Mouse (Mus musculus) midbrain, embryonic 16.5 days (tissue): ENCODE data around the gene Arhgap10. TPM values are rescaled to one million over a fixed set of nuclear protein-coding genes. Genes with fewer than 3 reads are reported as not detected.

Experiments
- ATAC-seq: fragments of 200-750 bp; cut with Nextera tagmentation; 2 replicates; pipeline ENCODE4 v1.8.0; 2017; ENCODE audit warnings: moderate TSS enrichment
- H3K27ac ChIP-seq: fragments of 300-500 bp; sonication (generic); 2 replicates; pipeline ENCODE4 v1.5.1; 2014; ENCODE audit warnings: mild to moderate bottlenecking, low read length, mixed read lengths
- H3K27me3 ChIP-seq: fragments of 300-500 bp; sonication (generic); 2 replicates; pipeline ENCODE4 v1.6.1; 2014; ENCODE audit warnings: low read depth, low read length, mixed read lengths; ENCODE audit not compliant: control insufficient read depth, insufficient read depth
- H3K36me3 ChIP-seq: fragments of 300-500 bp; sonication (generic); 2 replicates; pipeline ENCODE4 v1.6.1; 2014; ENCODE audit warnings: mild to moderate bottlenecking, low read length, moderate library complexity, mixed read lengths; ENCODE audit not compliant: control insufficient read depth, insufficient read depth
- H3K4me1 ChIP-seq: fragments of 300-500 bp; sonication (generic); 2 replicates; pipeline ENCODE4 v1.6.1; 2014; ENCODE audit warnings: mild to moderate bottlenecking, low read length, mixed read lengths; ENCODE audit not compliant: control insufficient read depth, insufficient read depth
- H3K4me2 ChIP-seq: fragments of 300-500 bp; sonication (generic); 2 replicates; pipeline ENCODE4 v1.6.1; 2014; ENCODE audit warnings: mild to moderate bottlenecking, low read length, mixed read lengths
- H3K4me3 ChIP-seq: fragments of 300-500 bp; sonication (generic); 2 replicates; pipeline ENCODE4 v1.5.1; 2014; ENCODE audit warnings: low read depth, mild to moderate bottlenecking, low read length, moderate library complexity, mixed read lengths
- H3K9ac ChIP-seq: fragments of 300-500 bp; sonication (generic); 2 replicates; pipeline ENCODE4 v1.6.1; 2014; ENCODE audit warnings: low read depth, low read length, mixed read lengths
- H3K9me3 ChIP-seq: fragments of 300-500 bp; sonication (generic); replicated peaks from 2 replicates; pipeline ENCODE4 v1.6.1; 2014; ENCODE audit warnings: mild to moderate bottlenecking, low read length, mixed read lengths; ENCODE audit not compliant: control insufficient read depth, poor library complexity, severe bottlenecking
- WGBS: fragments of 180-500 bp; shearing (Covaris S2); extraction: QIAGEN DNeasy Blood & Tissue Kit; methylation state at CpG from one replicate; pipeline ENCODE4 v1.1.7; 2014; 5-methylcytosine and 5-hydroxymethylcytosine counted together
- polyA plus RNA-seq: library from polyadenylated mRNA; unstranded; fragments of >200 nt; fragmentation: Nextera tagmentation; extraction: Ambion mirVana; gene quantifications from 2 replicates; pipeline ENCODE4 v1.2.1, GENCODE M21; 2015

Arhgap10 gene
- polyA plus RNA-seq, 1 experiment from 2014 or later, result 2.8 TPM

DNA sequence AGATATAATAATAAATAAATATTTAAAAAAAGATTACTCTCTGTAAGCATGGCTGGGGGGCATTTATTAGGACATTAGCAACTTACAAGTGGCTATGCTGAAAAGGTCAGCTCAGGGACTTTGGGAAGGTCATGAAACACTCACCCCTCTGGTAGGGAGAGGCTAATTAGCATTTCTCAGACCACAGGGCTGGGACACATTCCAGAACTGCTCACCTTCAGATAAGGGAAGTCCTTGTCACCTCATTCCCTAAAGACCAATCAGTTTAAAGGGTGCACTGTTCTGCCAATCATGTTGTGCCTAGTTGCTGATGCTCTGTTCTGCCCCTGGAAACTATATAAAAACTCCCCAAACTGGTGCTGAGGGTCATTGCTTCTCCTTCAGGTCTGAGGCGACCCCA lies 20.5 kb upstream of the Arhgap10 start:
- WGBS, result 85% methylated on average over 1 of the region's 1 CpGs
- no peaks in the 10 kb centered on the region for H3K4me1 ChIP-seq
- H3K4me3 ChIP-seq, result no peak overlapping the region

DNA sequence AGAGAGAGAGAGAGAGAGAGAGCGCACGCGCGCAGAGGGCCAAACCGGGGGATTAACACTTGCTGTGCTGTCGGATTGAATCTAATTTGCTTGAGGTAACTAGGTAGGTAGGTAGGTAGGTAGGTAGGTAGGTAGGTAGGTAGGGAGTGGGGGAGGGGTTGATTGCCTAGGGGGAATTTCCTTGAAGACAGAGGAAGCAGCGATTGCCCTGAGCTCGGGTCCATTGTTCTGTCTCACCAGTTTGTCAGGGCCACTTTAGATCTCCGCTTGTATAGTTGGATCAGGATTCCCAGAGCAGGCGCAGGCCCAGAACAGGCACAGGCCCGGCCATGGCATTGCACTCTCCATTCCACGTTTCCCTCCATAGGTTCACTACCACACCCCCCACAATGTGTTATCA lies 19.1 kb upstream of the Arhgap10 start:
- Histone ChIP-seq H3K4me2 (no peak overlapping the region), H3K4me1 (no peaks in the 10 kb centered on the region), H3K9ac (no peak overlapping the region), H3K27ac (no peak overlapping the region), H3K27me3 (no peaks in the 10 kb centered on the region), H3K36me3 (no peaks in the 10 kb centered on the region), H3K9me3 (no peaks in the 10 kb centered on the region), H3K4me3 (no peak overlapping the region)
- 80% methylated on average over 12 of the region's 12 CpGs for whole genome bisulfite sequencing
- no peak for ATAC-seq

More for the DNA sequence above, 20.5 kb upstream of the Arhgap10 start:
- H3K27me3 ChIP-seq, result no peaks in the 10 kb centered on the region
- H3K36me3 ChIP-seq, result no peaks in the 10 kb centered on the region
- ATAC-seq, result no peak
- H3K27ac ChIP-seq, result no peak overlapping the region
- H3K9ac ChIP-seq, result no peak overlapping the region
- no peaks in the 10 kb centered on the region for H3K9me3 ChIP-seq
- no peak overlapping the region for H3K4me2 ChIP-seq

DNA sequence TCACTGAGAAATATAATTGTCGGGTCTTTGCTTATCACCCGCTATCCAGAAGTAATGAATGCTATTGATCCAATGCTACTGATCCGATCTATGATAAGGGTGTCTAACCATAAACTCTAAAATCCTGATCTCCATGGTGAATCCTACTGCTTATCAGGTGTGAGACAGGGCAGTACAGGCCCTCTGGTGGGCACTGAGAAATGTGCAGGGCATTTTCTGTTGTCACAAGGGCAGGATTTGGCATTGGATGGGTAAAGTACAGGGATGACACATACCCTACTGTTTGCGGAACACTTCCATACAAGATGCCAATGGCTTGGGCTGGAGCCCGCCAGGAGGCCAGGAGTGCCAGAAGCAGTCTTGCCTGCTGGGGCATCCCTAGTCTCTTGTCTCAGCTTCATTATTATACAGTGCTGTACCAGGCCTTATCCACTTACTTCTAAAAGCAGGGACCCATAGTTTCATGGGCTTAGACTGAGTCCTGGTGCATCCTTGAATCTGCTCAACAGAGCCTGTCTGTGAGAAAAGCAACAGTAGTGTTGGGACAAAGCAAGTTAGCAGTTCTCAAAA lies 17.4 kb upstream of the Arhgap10 start:
- Histone ChIP-seq H3K4me3 (no peak overlapping the region), H3K9ac (no peak overlapping the region), H3K27me3 (no peaks in the 10 kb centered on the region), H3K36me3 (no peaks in the 10 kb centered on the region), H3K9me3 (no peaks in the 10 kb centered on the region), H3K27ac (no peak overlapping the region), H3K4me1 (no peaks in the 10 kb centered on the region), H3K4me2 (no peak overlapping the region)
- ATAC-seq, result peak; percentile 86
- 81% methylated on average over 5 of the region's 5 CpGs for WGBS

DNA sequence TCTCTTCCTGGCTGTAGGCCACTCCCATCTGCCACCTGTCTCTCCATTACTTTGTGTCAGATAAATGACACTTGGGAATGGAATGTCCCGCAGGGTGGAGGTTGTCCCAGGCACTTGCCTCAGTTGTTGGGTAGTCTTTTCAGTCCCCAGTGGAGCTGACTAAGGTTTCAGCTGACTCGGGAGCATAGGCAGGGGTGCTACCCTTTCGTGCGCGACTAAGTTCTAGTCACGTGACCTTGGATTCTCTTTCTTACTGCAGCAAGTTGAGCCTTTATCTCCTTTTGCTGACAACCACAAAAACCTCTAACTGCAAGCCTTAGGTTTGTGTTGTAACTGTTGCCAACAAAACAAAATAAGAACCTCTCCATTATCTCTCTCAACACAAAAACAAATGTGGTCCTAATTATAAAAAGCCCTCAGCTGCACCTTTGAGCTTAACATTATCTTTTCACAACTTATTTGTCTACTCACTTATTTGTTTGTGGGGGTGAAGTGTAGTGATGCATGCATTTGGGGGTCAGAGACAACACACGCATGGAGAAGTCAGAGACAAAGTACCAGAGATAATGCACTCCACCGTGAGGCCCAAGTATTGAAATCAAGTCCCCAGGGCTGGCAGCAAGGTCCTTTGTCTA lies 16.7 kb upstream of the Arhgap10 start:
- H3K27me3 ChIP-seq, result no peaks in the 10 kb centered on the region
- H3K4me3 ChIP-seq, result no peak overlapping the region
- H3K4me1 ChIP-seq, result no peaks in the 10 kb centered on the region
- no peaks in the 10 kb centered on the region for H3K36me3 ChIP-seq
- 71% methylated on average over 8 of the region's 8 CpGs for WGBS
- H3K4me2 ChIP-seq, result no peak overlapping the region
- no peak overlapping the region for H3K27ac ChIP-seq
- H3K9ac ChIP-seq, result no peak overlapping the region
- H3K9me3 ChIP-seq, result no peaks in the 10 kb centered on the region
- no peak for ATAC-seq

DNA sequence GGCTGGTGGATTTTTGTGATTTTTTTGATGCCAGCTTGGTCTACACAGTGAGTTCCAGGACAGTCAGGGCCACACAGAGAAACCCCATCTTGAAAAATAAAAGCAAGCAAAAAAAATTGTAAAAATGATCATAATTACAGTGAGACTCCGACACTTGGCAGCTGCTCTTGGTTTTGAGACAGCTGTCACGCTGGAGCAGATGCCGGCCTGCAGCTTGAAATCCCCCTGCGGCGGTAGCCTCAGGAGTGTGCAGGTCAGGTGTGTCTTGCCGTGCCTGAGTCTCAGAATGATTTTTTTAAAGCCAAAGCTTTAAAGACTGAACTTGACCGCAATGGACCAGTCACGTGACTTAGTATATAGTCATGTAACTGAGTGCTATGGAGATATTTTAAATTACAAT lies 8.4 kb upstream of the Arhgap10 start:
- H3K36me3 ChIP-seq, result no peaks in the 10 kb centered on the region
- H3K27me3 ChIP-seq, result no peaks in the 10 kb centered on the region
- no peaks in the 10 kb centered on the region for H3K9me3 ChIP-seq
- WGBS, result 86% methylated on average over 8 of the region's 8 CpGs
- H3K4me1 ChIP-seq, result no peaks in the 10 kb centered on the region
- no peak overlapping the region for H3K27ac ChIP-seq
- H3K4me2 ChIP-seq, result no peak overlapping the region
- no peak overlapping the region for H3K9ac ChIP-seq
- ATAC-seq, result no peak
- H3K4me3 ChIP-seq, result no peak overlapping the region

DNA sequence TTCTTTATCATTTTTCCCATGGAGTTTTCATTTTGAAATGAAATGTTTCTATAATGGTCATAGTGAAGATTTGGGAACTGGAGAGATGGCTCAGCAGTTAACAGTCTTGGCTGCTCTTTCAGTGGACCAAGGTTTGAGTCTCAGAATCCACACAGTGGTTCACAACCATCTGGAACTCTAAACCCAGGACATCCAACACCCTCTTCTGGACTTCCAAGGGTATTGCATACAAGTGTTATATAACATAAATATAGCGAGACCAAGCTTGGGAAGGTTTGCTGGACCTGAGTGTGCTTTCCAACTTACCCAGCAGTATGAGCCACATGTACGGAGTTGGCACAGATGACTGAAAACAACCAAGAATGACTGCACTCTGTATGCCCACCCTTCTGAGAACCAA lies 7.2 kb upstream of the Arhgap10 start:
- Histone ChIP-seq H3K4me1 (no peaks in the 10 kb centered on the region), H3K9me3 (no peaks in the 10 kb centered on the region), H3K4me2 (no peak overlapping the region), H3K9ac (no peak overlapping the region), H3K4me3 (no peak overlapping the region), H3K36me3 (no peaks in the 10 kb centered on the region), H3K27ac (no peak overlapping the region), H3K27me3 (no peaks in the 10 kb centered on the region)
- WGBS, result 93% methylated on average over 2 of the region's 2 CpGs
- ATAC-seq, result no peak

DNA sequence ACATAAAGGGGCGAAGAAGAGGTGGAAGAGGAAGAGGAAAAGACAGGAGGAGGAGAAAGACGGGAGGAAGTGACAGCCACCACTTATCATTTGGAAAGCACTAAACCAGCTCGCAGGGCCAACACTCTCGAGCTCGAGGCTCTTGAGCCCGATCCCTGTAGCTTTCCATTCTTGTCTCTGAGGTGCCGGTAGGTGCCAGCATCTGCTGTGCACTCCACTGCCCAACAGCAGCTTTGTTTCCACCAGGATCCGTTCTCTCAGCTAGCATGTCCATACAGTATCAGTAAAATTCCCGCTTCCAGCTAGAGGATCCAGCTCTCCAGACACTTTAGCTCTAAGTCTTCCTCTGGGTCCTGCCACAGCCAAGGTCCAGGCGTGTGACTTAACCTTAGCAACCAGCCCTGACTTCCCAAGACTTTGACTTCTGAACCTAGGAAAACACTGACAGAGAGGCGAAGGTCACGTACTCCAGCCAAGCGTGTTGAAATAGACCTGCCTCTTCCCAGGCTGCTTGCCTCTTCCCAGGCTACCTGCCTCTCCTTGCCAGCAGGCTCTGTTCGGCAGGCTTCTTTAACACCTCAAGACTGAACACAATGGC lies 6.4 kb upstream of the Arhgap10 start:
- Histone ChIP-seq H3K9ac (no peak overlapping the region), H3K27ac (no peak overlapping the region), H3K27me3 (no peaks in the 10 kb centered on the region; the same call in 1 of the 2 replicates), H3K4me2 (no peak overlapping the region), H3K4me3 (no peak overlapping the region), H3K4me1 (no peaks in the 10 kb centered on the region), H3K36me3 (no peaks in the 10 kb centered on the region), H3K9me3 (no peaks in the 10 kb centered on the region)
- WGBS, result 81% methylated on average over 14 of the region's 14 CpGs
- ATAC-seq, result no peak

DNA sequence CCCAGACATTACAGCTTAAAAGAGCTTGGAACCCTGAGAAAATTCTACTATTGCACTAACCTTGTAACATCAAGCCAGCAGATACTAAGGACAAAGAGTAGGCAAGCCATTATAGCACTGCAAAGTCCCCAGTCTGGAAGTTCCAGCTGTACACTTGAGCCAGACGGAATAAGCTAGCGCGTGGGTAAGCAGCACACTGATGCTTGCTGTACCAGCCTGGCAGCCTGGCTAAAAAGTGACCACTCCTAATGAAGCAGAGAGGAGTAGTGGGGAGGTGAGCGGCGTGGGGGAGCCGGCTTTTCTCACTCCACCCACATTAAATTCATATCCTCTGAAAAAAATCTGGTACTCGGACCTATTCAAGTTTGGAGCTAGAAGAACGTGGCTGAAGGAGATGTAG lies 5.2 kb upstream of the Arhgap10 start:
- no peak overlapping the region for H3K4me2 ChIP-seq
- no peak overlapping the region for H3K27ac ChIP-seq
- H3K36me3 ChIP-seq, result no peaks in the 10 kb centered on the region
- 92% methylated on average over 8 of the region's 8 CpGs for WGBS
- no peaks in the 10 kb centered on the region for H3K9me3 ChIP-seq
- ATAC-seq, result no peak
- no peak overlapping the region for H3K9ac ChIP-seq
- H3K4me3 ChIP-seq, result no peak overlapping the region
- H3K4me1 ChIP-seq, result no peaks in the 10 kb centered on the region
- H3K27me3 ChIP-seq, result no peaks in the 10 kb centered on the region; the same call in 1 of the 2 replicates

DNA sequence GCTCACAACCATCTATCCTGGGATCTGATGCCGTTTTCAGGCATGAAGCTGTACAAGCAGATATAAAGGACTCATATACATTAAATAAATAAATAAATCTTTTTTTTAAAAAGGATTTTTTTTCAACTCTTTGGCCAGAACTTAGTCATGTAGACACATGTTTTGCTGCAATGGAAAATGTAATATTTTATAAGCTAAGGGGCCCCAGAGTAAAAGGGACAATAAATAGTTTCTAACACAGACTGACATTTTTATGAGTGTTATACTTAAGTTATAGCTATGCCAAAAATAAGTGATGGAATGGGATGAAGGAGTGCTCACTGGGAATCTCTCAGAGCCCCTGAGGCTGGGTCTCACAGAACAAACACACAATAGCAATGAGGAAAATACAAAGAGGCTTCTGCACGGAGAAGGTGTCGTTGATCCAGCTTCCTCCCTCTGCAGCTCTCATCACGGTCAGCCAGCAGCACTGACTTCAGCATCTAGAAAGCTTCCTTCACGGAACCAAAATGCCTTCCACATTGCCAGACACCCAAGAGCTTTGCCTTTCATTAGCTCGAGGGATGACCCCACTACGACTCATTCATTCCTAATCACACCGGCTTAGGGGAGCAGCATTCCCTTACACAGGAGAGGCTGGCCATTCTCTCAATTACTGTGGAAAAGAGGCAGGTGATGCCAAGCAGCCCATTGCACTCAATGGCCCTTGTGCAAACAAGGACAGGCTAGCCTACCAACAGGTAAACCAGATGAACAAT lies 3.5 kb upstream of the Arhgap10 start:
- Histone ChIP-seq H3K36me3 (no peaks in the 10 kb centered on the region), H3K4me3 (no peak overlapping the region), H3K4me1 (peaks cover 5% of the 10 kb centered on the region; the same call in 1 of the 2 replicates), H3K4me2 (no peak overlapping the region), H3K9me3 (no peaks in the 10 kb centered on the region), H3K9ac (no peak overlapping the region), H3K27me3 (no peaks in the 10 kb centered on the region; the same call in 1 of the 2 replicates), H3K27ac (no peak overlapping the region)
- WGBS, result 81% methylated on average over 8 of the region's 8 CpGs
- no peak for ATAC-seq
